Mouse (Mus musculus) embryonic facial prominence, embryonic 14.5 days (tissue): Measurements from ENCODE around the gene Numbl. TPM values are rescaled to one million over a fixed set of nuclear protein-coding genes. Genes with fewer than 3 reads are reported as not detected.

Experiments used
- ATAC-seq: fragments of 200-750 bp; cut with Nextera tagmentation; 2 replicates; pipeline ENCODE4 v1.8.0; 2017; ENCODE audit warnings: low read depth, moderate number of reproducible peaks, moderate TSS enrichment
- DNase-seq: peaks from one replicate; pipeline ENCODE4 v3.0.0-alpha.2; 2015; ENCODE audit warnings: low spot score
- H3K27ac ChIP-seq: fragments of 300-500 bp; sonication (generic); replicated peaks from 2 replicates; pipeline ENCODE4 v1.5.1; 2014; ENCODE audit warnings: low read depth, mild to moderate bottlenecking, low read length, moderate library complexity
- H3K27me3 ChIP-seq: fragments of 300-500 bp; sonication (generic); replicated peaks from 2 replicates; pipeline ENCODE4 v1.6.1; 2014; ENCODE audit warnings: low read length; ENCODE audit not compliant: control insufficient read depth, insufficient read depth
- H3K36me3 ChIP-seq: fragments of 300-500 bp; sonication (generic); 2 replicates; pipeline ENCODE4 v1.6.1; 2014; ENCODE audit warnings: low read length, mixed read lengths; ENCODE audit not compliant: control insufficient read depth, insufficient read depth
- H3K4me1 ChIP-seq: fragments of 300-500 bp; sonication (generic); 2 replicates; pipeline ENCODE4 v1.6.1; 2014; ENCODE audit warnings: antibody characterized with exemption, low read length; ENCODE audit not compliant: control insufficient read depth, insufficient read depth
- H3K4me2 ChIP-seq: fragments of 300-500 bp; sonication (generic); 2 replicates; pipeline ENCODE4 v1.6.1; 2014; ENCODE audit warnings: low read depth, mild to moderate bottlenecking, low read length, moderate library complexity, mixed read lengths
- H3K4me3 ChIP-seq: fragments of 300-500 bp; sonication (generic); 2 replicates; pipeline ENCODE4 v1.5.1; 2014; ENCODE audit warnings: low read depth, mild to moderate bottlenecking, low read length
- H3K9ac ChIP-seq: fragments of 300-500 bp; sonication (generic); 2 replicates; pipeline ENCODE4 v1.6.1; 2014; ENCODE audit warnings: low read depth, mild to moderate bottlenecking, low read length, moderate library complexity, mixed read lengths
- H3K9me3 ChIP-seq: fragments of 300-500 bp; sonication (generic); 2 replicates; pipeline ENCODE4 v1.6.1; 2016; ENCODE audit warnings: low read length; ENCODE audit not compliant: control insufficient read depth
- WGBS: fragments of 180-500 bp; shearing (Covaris S2); extraction: QIAGEN DNeasy Blood & Tissue Kit; methylation state at CpG from one replicate; pipeline ENCODE4 v1.1.7; 2014; 5-methylcytosine and 5-hydroxymethylcytosine counted together
- polyA plus RNA-seq: library from polyadenylated mRNA; unstranded; fragments of >200 nt; fragmentation: Nextera tagmentation; extraction: Ambion mirVana; gene quantifications from 2 replicates; pipeline ENCODE4 v1.2.1, GENCODE M21; 2014

The Numbl gene
- polyA plus RNA-seq, 1 experiment from 2014 or later = 25.1 TPM

DNA sequence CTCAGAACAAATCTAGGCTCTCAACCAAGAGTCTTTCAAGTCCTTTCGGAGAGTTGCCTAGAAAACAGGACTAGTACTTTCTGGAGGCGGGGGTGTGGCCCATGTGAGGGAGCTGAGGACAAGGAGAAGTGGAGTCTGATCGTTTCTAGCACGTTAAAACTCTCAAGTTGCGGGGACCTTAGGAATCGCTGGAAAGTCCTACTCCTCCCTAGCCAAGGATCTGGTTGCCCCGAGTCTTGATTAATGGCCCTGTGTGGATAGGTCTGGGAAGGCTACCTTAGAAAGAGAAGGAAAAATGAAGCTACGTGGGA lies 73.3 kb downstream of the Numbl start:
- peaks cover 11% of the 10 kb centered on the region; the same call in 1 of the 2 replicates for H3K36me3 ChIP-seq
- peaks cover 70% of the 10 kb centered on the region for H3K27me3 ChIP-seq
- peak overlapping the region; percentile 73 for H3K27ac ChIP-seq
- H3K9ac ChIP-seq = peak overlapping the region; percentile 48; the same call in 1 of the 2 replicates
- H3K4me3 ChIP-seq = peak overlapping the region; percentile 60
- H3K4me1 ChIP-seq = peaks cover 39% of the 10 kb centered on the region
- no peaks in the 10 kb centered on the region for H3K9me3 ChIP-seq
- ATAC-seq (no peak), DNase-seq (no peak)
- WGBS = 5% methylated on average over 8 of the region's 8 CpGs
- H3K4me2 ChIP-seq = peak overlapping the region; percentile 99

Other genes with a start within 250 kb of the Numbl start
- gene Cyp2a12, start 229.4 kb upstream of the Numbl start, polyA plus RNA-seq = not detected in 2 replicates
- gene Cyp2f2, start 138.5 kb upstream of the Numbl start, polyA plus RNA-seq = 34.6 and 64.4 TPM in 2 replicates
- 0.26 and 1.0 TPM in 2 replicates for gene Cyp2t4, start 104.7 kb upstream of the Numbl start, polyA plus RNA-seq
- gene Egln2, start 91.6 kb upstream of the Numbl start, polyA plus RNA-seq = 41.1 and 47.1 TPM in 2 replicates
- gene Rab4b, start 79.5 kb upstream of the Numbl start, polyA plus RNA-seq = 58.2 and 59.2 TPM in 2 replicates
- gene Gm21983, start 77.3 kb upstream of the Numbl start, polyA plus RNA-seq = 0.52 TPM in 1 of 2 replicates, not detected in the other
- gene Mia, start 77.3 kb upstream of the Numbl start, polyA plus RNA-seq = 102 and 115 TPM in 2 replicates
- gene BC024978, start 62.7 kb upstream of the Numbl start, polyA plus RNA-seq = 3.0 and 3.6 TPM in 2 replicates
- gene Snrpa, start 62.2 kb upstream of the Numbl start, polyA plus RNA-seq = 187 and 232 TPM in 2 replicates
- gene Itpkc, start 29.8 kb upstream of the Numbl start, polyA plus RNA-seq = 8.1 and 8.7 TPM in 2 replicates
- 16.8 and 18.2 TPM in 2 replicates for gene Coq8b, start 25.4 kb upstream of the Numbl start, polyA plus RNA-seq
- 74.2 and 74.8 TPM in 2 replicates for gene Ltbp4, start 79.3 kb downstream of the Numbl start, polyA plus RNA-seq
- gene Shkbp1, start 97.6 kb downstream of the Numbl start, polyA plus RNA-seq = 26.5 and 30.3 TPM in 2 replicates
- gene Gm20479, start 99.0 kb downstream of the Numbl start, polyA plus RNA-seq = not detected in 2 replicates
- 0.39 and 0.40 TPM in 2 replicates for gene Sptbn4, start 189.3 kb downstream of the Numbl start, polyA plus RNA-seq
- gene Blvrb, start 189.5 kb downstream of the Numbl start, polyA plus RNA-seq = 67.3 and 75.2 TPM in 2 replicates
- 31.3 and 31.9 TPM in 2 replicates for gene Sertad3, start 215.3 kb downstream of the Numbl start, polyA plus RNA-seq
- 32.6 and 34.7 TPM in 2 replicates for gene Sertad1, start 228.5 kb downstream of the Numbl start, polyA plus RNA-seq
- gene Prx, start 240.9 kb downstream of the Numbl start, polyA plus RNA-seq = 2.5 and 2.9 TPM in 2 replicates